ENCODE assay signal across 8 mouse cellular contexts in genomic region chr1:39941237-39942179, GRCm38 (mm10). TPM values are rescaled to one million over a fixed set of nuclear protein-coding genes. Genes with fewer than 3 reads are reported as not detected.
DNase-seq lines count a peak whose midpoint lies in the region; ATAC-seq and TF ChIP-seq lines count a peak whose summit lies in the region.

No protein-coding gene starts in this region.

- no peak overlapping the region for H3K4me2 ChIP-seq in lung, embryonic 14.5 days
- H3K4me2 ChIP-seq in forebrain, embryonic 15.5 days (replicated peaks) = no peak overlapping the region
- H3K4me2 ChIP-seq in neural tube, embryonic 14.5 days (ENCODE audit: low read depth, low read length) = no peak overlapping the region

- H3K4me1 ChIP-seq in lung, embryonic 14.5 days (ENCODE audit: insufficient read depth) = peaks cover 29% of the 10 kb centered on the region
- H3K4me1 ChIP-seq in forebrain, embryonic 15.5 days = peaks cover 96% of the 10 kb centered on the region
- peaks cover 84% of the 10 kb centered on the region for H3K4me1 ChIP-seq in neural tube, embryonic 14.5 days (ENCODE audit: control insufficient read depth, insufficient read depth, low read length)

- no peaks in the 10 kb centered on the region for H3K9me3 ChIP-seq in lung, embryonic 14.5 days (ENCODE audit: low read depth, low read length)
- H3K9me3 ChIP-seq in forebrain, embryonic 15.5 days = no peaks in the 10 kb centered on the region
- no peaks in the 10 kb centered on the region for H3K9me3 ChIP-seq in neural tube, embryonic 14.5 days (ENCODE audit: control insufficient read depth, low read length)

- no peak overlapping the region for H3K4me3 ChIP-seq in lung, embryonic 14.5 days (ENCODE audit: low read depth, low read length)
- H3K4me3 ChIP-seq in forebrain, embryonic 15.5 days = no peak overlapping the region
- no peak overlapping the region for H3K4me3 ChIP-seq in neural tube, embryonic 14.5 days (ENCODE audit: low read depth, low read length)

- no peaks in the 10 kb centered on the region for H3K27me3 ChIP-seq in lung, embryonic 14.5 days (ENCODE audit: insufficient read depth, low read length)
- no peaks in the 10 kb centered on the region for H3K27me3 ChIP-seq in forebrain, embryonic 15.5 days
- no peaks in the 10 kb centered on the region for H3K27me3 ChIP-seq in neural tube, embryonic 14.5 days (ENCODE audit: control insufficient read depth, insufficient read depth, low read length)

- ATAC-seq in lung, embryonic 14.5 days (ENCODE audit: insufficient read depth) = 0 out of 2 replicates have a peak, but pooled peaks have one; percentile 16
- ATAC-seq in forebrain, embryonic 15.5 days (replicated peaks) = 0 out of 2 replicates have a peak, but pooled peaks have one; percentile 21
- peak; percentile 22; the same call in 1 of the 2 replicates for ATAC-seq in neural tube, embryonic 14.5 days (ENCODE audit: low read depth)

- peak; percentile 45 to 85 for DNase-seq in adrenal gland, adult (ENCODE audit: inconsistent age in 2 of 2, low spot score in 1 of 2)
- no peak for DNase-seq in adrenal gland, postnatal 4 days (ENCODE audit: low spot score in 2 of 2)
- DNase-seq in lung, embryonic 14.5 days = no peak
- DNase-seq in lung, postnatal 14 days = no peak
- no peak for DNase-seq in urinary bladder, postnatal 10 days (ENCODE audit: low spot score)
- DNase-seq in spleen, postnatal 36 days (ENCODE audit: low spot score in 2 of 2) = no peak

- no peak for TF ChIP-seq CTCF in lung, embryonic 14.5 days (IDR thresholded peaks at IDR 0.05; ENCODE audit: low read depth)

- no peaks in the 10 kb centered on the region for H3K36me3 ChIP-seq in lung, embryonic 14.5 days (ENCODE audit: insufficient read depth)
- H3K36me3 ChIP-seq in forebrain, embryonic 15.5 days = no peaks in the 10 kb centered on the region
- no peaks in the 10 kb centered on the region for H3K36me3 ChIP-seq in neural tube, embryonic 14.5 days (ENCODE audit: control insufficient read depth, insufficient read depth, low read length)

- 49% methylated on average over 10 of the region's 10 CpGs for WGBS in lung, embryonic 14.5 days
- WGBS in forebrain, embryonic 15.5 days = 57% methylated on average over 10 of the region's 10 CpGs
- 65% methylated on average over 10 of the region's 10 CpGs for WGBS in neural tube, embryonic 14.5 days

- H3K9ac ChIP-seq in lung, embryonic 14.5 days = no peak overlapping the region
- no peak overlapping the region for H3K9ac ChIP-seq in forebrain, embryonic 15.5 days (replicated peaks)
- H3K9ac ChIP-seq in neural tube, embryonic 14.5 days (replicated peaks; ENCODE audit: low read depth, low read length) = no peak overlapping the region

- H3K27ac ChIP-seq in lung, embryonic 14.5 days (ENCODE audit: low read depth) = no peak overlapping the region
- peak overlapping the region; percentile 74 for H3K27ac ChIP-seq in forebrain, embryonic 15.5 days (replicated peaks)
- H3K27ac ChIP-seq in neural tube, embryonic 14.5 days (ENCODE audit: low read depth, low read length) = peak overlapping the region; percentile 77

RNA-seq across cellular contexts. Expression of gene Map4k4, which starts 40.8 kb away (rescaled TPM):
- 100 to 1,000 TPM; 200 to 208 TPM for total RNA-seq in adrenal gland, postnatal 4 days (2021)
- polyA plus RNA-seq in lung, embryonic 14.5 days (2014; fragmentation: Nextera tagmentation; extraction: Ambion mirVana) = 44.7 and 49.3 TPM in 2 replicates
- polyA plus RNA-seq in forebrain, embryonic 15.5 days (2015; fragmentation: Nextera tagmentation; extraction: Ambion mirVana) = 55.7 and 60.2 TPM in 2 replicates
- polyA plus RNA-seq in neural tube, embryonic 14.5 days (2014; fragmentation: Nextera tagmentation; extraction: Ambion mirVana) = 47.9 and 56.6 TPM in 2 replicates

Comparison
In these comparisons a context has a peak if more than half of its experiments do, and no peak if none do; other contexts are left out.
1. DNase-seq: peak in adrenal gland, adult (2 of 2); none in adrenal gland, postnatal 4 days (0 of 2), lung, embryonic 14.5 days (single experiment), lung, postnatal 14 days (single experiment), urinary bladder, postnatal 10 days (single experiment) and spleen, postnatal 36 days (0 of 2).
2. Peak in every context shown above with its lines, with median percentiles within 50 percentile points of each other: ATAC-seq.